11 mouse cellular contexts compared by ENCODE assay signal in genomic region chr5:138846506-138846905, GRCm38 (mm10). TPM values are rescaled to one million over a fixed set of nuclear protein-coding genes. Genes with fewer than 3 reads are reported as not detected.
DNase-seq lines count a peak whose midpoint lies in the region; ATAC-seq and TF ChIP-seq lines count a peak whose summit lies in the region.
"Had no signal": no experiment of that assay in that cellular context is flagged by ENCODE, and none has a peak within 500 bp of the region (broad histone marks: within the 10 kb centered on the region; RNA-seq: fewer than 3 reads in every experiment).

No protein-coding gene starts in this region.

- H3K4me1 ChIP-seq in heart, postnatal 0 days (ENCODE audit: control insufficient read depth, insufficient read depth), result peaks cover 6% of the 10 kb centered on the region; the same call in 1 of the 2 replicates
- H3K4me1 ChIP-seq in heart, embryonic 11.5 days (ENCODE audit: control insufficient read depth, insufficient read depth, low read length), result no peaks in the 10 kb centered on the region

- 10% methylated on average over 4 of the region's 4 CpGs for WGBS in heart, postnatal 0 days
- 42% methylated on average over 4 of the region's 4 CpGs for WGBS in heart, embryonic 11.5 days (ENCODE audit: insufficient replicate concordance)

- H3K27ac ChIP-seq in heart, postnatal 0 days (ENCODE audit: low read depth), result peak overlapping the region; percentile 26; the same call in 1 of the 2 replicates
- H3K27ac ChIP-seq in heart, embryonic 11.5 days (ENCODE audit: low read depth, low read length), result no peak overlapping the region

- no peaks in the 10 kb centered on the region for H3K36me3 ChIP-seq in heart, postnatal 0 days (replicated peaks; ENCODE audit: control insufficient read depth, insufficient read depth, low read length)
- no peaks in the 10 kb centered on the region for H3K36me3 ChIP-seq in heart, embryonic 11.5 days (ENCODE audit: control insufficient read depth, insufficient read depth, low read length)

- H3K9ac ChIP-seq in heart, postnatal 0 days (replicated peaks; ENCODE audit: low read depth, low read length), result no peak overlapping the region
- no peak overlapping the region for H3K9ac ChIP-seq in heart, embryonic 11.5 days (ENCODE audit: low read depth, low read length)
- H3K9ac ChIP-seq: lung, embryonic 14.5 days had no signal

- H3K4me2 ChIP-seq in heart, postnatal 0 days (ENCODE audit: low read depth, low read length), result no peak overlapping the region
- H3K4me2 ChIP-seq in heart, embryonic 11.5 days, result no peak overlapping the region
- H3K4me2 ChIP-seq: lung, embryonic 14.5 days had no signal

- peak; percentile 54 for ATAC-seq in heart, postnatal 0 days (ENCODE audit: insufficient read depth, low read depth)
- no peak for ATAC-seq in heart, embryonic 11.5 days (replicated peaks; ENCODE audit: insufficient number of reproducible peaks, low FRiP score, low TSS enrichment)
- peak; percentile 79 for ATAC-seq in megakaryocyte-erythroid progenitor cell, adult 5-6 weeks (replicated peaks; ENCODE audit: low FRiP score, low TSS enrichment, poor library complexity, severe bottlenecking)

- H3K4me3 ChIP-seq in heart, postnatal 0 days (ENCODE audit: low read depth, low read length), result no peak overlapping the region
- no peak overlapping the region for H3K4me3 ChIP-seq in heart, embryonic 11.5 days (ENCODE audit: low read depth, low read length)

- no peak for TF ChIP-seq CTCF in heart, postnatal 0 days (IDR thresholded peaks at IDR 0.05; ENCODE audit: low read depth)

- H3K9me3 ChIP-seq in heart, postnatal 0 days (replicated peaks; ENCODE audit: control insufficient read depth, low read length), result no peaks in the 10 kb centered on the region
- no peaks in the 10 kb centered on the region for H3K9me3 ChIP-seq in heart, embryonic 11.5 days (replicated peaks; ENCODE audit: control insufficient read depth, low read length)

- TF ChIP-seq EP300 in heart, postnatal 0 days (IDR thresholded peaks at IDR 0.05; ENCODE audit: low read depth), result no peak

- DNase-seq in heart, postnatal 0 days (ENCODE audit: low spot score), result peak; percentile 61
- peak; percentile 77 for DNase-seq in adrenal gland, postnatal 10 days
- DNase-seq in kidney, postnatal 10 days, result peak; percentile 67
- DNase-seq in layer of hippocampus, adult 8-10 months (ENCODE audit: low spot score in 2 of 2), result no peak
- DNase-seq in urinary bladder, postnatal 10 days (ENCODE audit: low spot score), result no peak
- no peak for DNase-seq in layer of hippocampus, postnatal 36 days
- DNase-seq: gastrocnemius, postnatal 25 days; lung, embryonic 14.5 days had no signal

- H3K27me3 ChIP-seq in heart, postnatal 0 days (ENCODE audit: control insufficient read depth, insufficient read depth, low read length), result no peaks in the 10 kb centered on the region
- 0 out of 2 replicates have a peak, but pooled peaks cover 2% of the 10 kb centered on the region for H3K27me3 ChIP-seq in heart, embryonic 11.5 days (ENCODE audit: control insufficient read depth, insufficient read depth, low read length)

RNA-seq across cellular contexts. Expression of gene Gm5294, which starts 26.6 kb away (rescaled TPM):
- total RNA-seq in heart, postnatal 0 days (2014; rRNA removed; ENCODE audit: low replicate concordance), result not detected in 2 replicates
- 0.19 TPM in 1 of 2 replicates, not detected in the other for polyA plus RNA-seq in heart, postnatal 0 days (2015; fragmentation: Nextera tagmentation; extraction: Ambion mirVana)
- polyA plus RNA-seq in heart, embryonic 11.5 days (2014; fragmentation: Nextera tagmentation; extraction: Ambion mirVana), result not detected in 2 replicates
- not detected for total RNA-seq in adrenal gland, postnatal 10 days (2021)
- not detected in 2 replicates for total RNA-seq in megakaryocyte-erythroid progenitor cell, adult 5-6 weeks (2014; fragmentation: Nextera tagmentation)
- total RNA-seq in megakaryocyte-erythroid progenitor cell, adult 5-6 weeks (2017), result not detected in 2 replicates
- not detected for total RNA-seq in layer of hippocampus, adult 8-10 months (2022)
- not detected for total RNA-seq in layer of hippocampus, postnatal 36 days (2021)
- total RNA-seq: gastrocnemius, postnatal 25 days; left cerebral cortex, postnatal 25 days had no signal
- polyA plus RNA-seq: lung, embryonic 14.5 days had no signal

Comparison
In these comparisons a context has a peak if more than half of its experiments do, and no peak if none do; other contexts are left out.
1. DNase-seq: peak in heart, postnatal 0 days (single experiment), adrenal gland, postnatal 10 days (single experiment) and kidney, postnatal 10 days (single experiment); none in layer of hippocampus, adult 8-10 months (0 of 2), urinary bladder, postnatal 10 days (single experiment) and layer of hippocampus, postnatal 36 days (0 of 2).